Mouse (Mus musculus): ENCODE results near the gene Synj1.

GRCm38 (mm10) chr16:90901364-90901763, 109.7 kb downstream of the Synj1 start:
- no peak for TF ChIP-seq POLR2A (IDR thresholded peaks at IDR 0.05; ENCODE audit: borderline replicate concordance, extremely low read depth, low read depth, low read length)
- TF ChIP-seq CTCF (IDR thresholded peaks at IDR 0.05; ENCODE audit: insufficient read depth, low read length) = no peak

Data from lung, adult 2 months (tissue).